Mouse (Mus musculus): ENCODE results near the gene Atcay.

- TF ChIP-seq POLR2A (IDR thresholded peaks at IDR 0.05; ENCODE audit: extremely low read depth, insufficient read depth, low read length) = no peak
- no peak for TF ChIP-seq CTCF (IDR thresholded peaks at IDR 0.05; ENCODE audit: extremely low read depth, insufficient read depth, low read length)
Measured at GRCm38 (mm10) chr10:81238618-81239017, 8.0 kb upstream of the Atcay start.
